Mouse (Mus musculus) heart, embryonic 14.5 days (tissue): Measurements from ENCODE around the gene Nfe2. TPM values are rescaled to one million over a fixed set of nuclear protein-coding genes. Genes with fewer than 3 reads are reported as not detected.

Experiments
- ATAC-seq: fragments of 200-750 bp; cut with Nextera tagmentation; 2 replicates; pipeline ENCODE4 v1.8.0; 2017; ENCODE audit warnings: low read depth, moderate TSS enrichment; ENCODE audit not compliant: insufficient number of reproducible peaks, insufficient read depth, low FRiP score
- H3K27ac ChIP-seq, 2 experiments: fragments of 200-500 bp in 1 of 2; fragments of 300-500 bp in 1 of 2; sonication (generic) in 1 of 2; replicated peaks in 1 of 2; 2 replicates each; pipeline ENCODE4 v1.5.1; 2012 to 2014; ENCODE audit warnings: low read depth in 2 of 2, low read length in 2 of 2, control low read depth in 1 of 2, mild to moderate bottlenecking in 1 of 2, mixed read lengths in 1 of 2; ENCODE audit not compliant: control insufficient read depth in 1 of 2, insufficient read depth in 1 of 2
- H3K27me3 ChIP-seq: fragments of 300-500 bp; sonication (generic); 2 replicates; pipeline ENCODE4 v1.6.1; 2014; ENCODE audit warnings: mild to moderate bottlenecking, low read length, control low read depth; ENCODE audit not compliant: control insufficient read depth, insufficient read depth
- H3K36me3 ChIP-seq: fragments of 300-500 bp; sonication (generic); 2 replicates; pipeline ENCODE4 v1.6.1; 2014; ENCODE audit warnings: mild to moderate bottlenecking, control low read depth, low read length, mixed read lengths; ENCODE audit not compliant: control insufficient read depth, insufficient read depth
- H3K4me1 ChIP-seq, 2 experiments: fragments of 200-500 bp in 1 of 2; fragments of 300-500 bp in 1 of 2; sonication (generic) in 1 of 2; 2 replicates each; pipeline ENCODE4 v1.6.1; 2012 to 2014; ENCODE audit warnings: low read length in 2 of 2, control low read depth in 1 of 2, mixed read lengths in 1 of 2; ENCODE audit not compliant: control insufficient read depth in 2 of 2, insufficient read depth in 2 of 2
- H3K4me2 ChIP-seq: fragments of 300-500 bp; sonication (generic); 2 replicates; pipeline ENCODE4 v1.6.1; 2014; ENCODE audit warnings: mild to moderate bottlenecking, low read length
- H3K4me3 ChIP-seq, 2 experiments: fragments of 200-500 bp in 1 of 2; fragments of 300-500 bp in 1 of 2; sonication (generic) in 1 of 2; 2 replicates each; pipeline ENCODE4 v1.5.1; 2012 to 2014; ENCODE audit warnings: low read length in 2 of 2, mild to moderate bottlenecking in 2 of 2, control low read depth in 1 of 2, low read depth in 1 of 2, moderate library complexity in 1 of 2; ENCODE audit not compliant: control insufficient read depth in 1 of 2, insufficient read depth in 1 of 2
- H3K9ac ChIP-seq: fragments of 300-500 bp; sonication (generic); 2 replicates; pipeline ENCODE4 v1.6.1; 2014; ENCODE audit warnings: mild to moderate bottlenecking, low read length
- H3K9me3 ChIP-seq: fragments of 300-500 bp; sonication (generic); 2 replicates; pipeline ENCODE4 v1.6.1; 2016; ENCODE audit warnings: low read length, control low read depth; ENCODE audit not compliant: control insufficient read depth
- WGBS: fragments of 180-500 bp; shearing (Covaris S2); extraction: QIAGEN DNeasy Blood & Tissue Kit; methylation state at CpG from one replicate; pipeline ENCODE4 v1.1.7; 2014; 5-methylcytosine and 5-hydroxymethylcytosine counted together
- polyA plus RNA-seq: library from polyadenylated mRNA; unstranded; fragments of >200 nt; fragmentation: Nextera tagmentation; extraction: Ambion mirVana; gene quantifications from 2 replicates; pipeline ENCODE4 v1.2.1, GENCODE M21; 2014

Nfe2 gene
- polyA plus RNA-seq, 1 experiment from 2014 or later, result 2.2 TPM

- Histone ChIP-seq H3K4me1 (peaks cover 0 to 25% of the 10 kb centered on the region in 2 experiments; a peak in 2 of 4 replicates), H3K4me2 (no peak overlapping the region), H3K27me3 (no peaks in the 10 kb centered on the region), H3K27ac (no peak overlapping the region), H3K36me3 (no peaks in the 10 kb centered on the region), H3K9me3 (no peaks in the 10 kb centered on the region), H3K4me3 (no peak overlapping the region), H3K9ac (no peak overlapping the region)
- 92% methylated on average over 3 of the region's 3 CpGs for WGBS
- no peak for ATAC-seq
These were observed 31.2 kb downstream of the Nfe2 start for GRCm38 (mm10) chr15:103227022-103227421.

- Histone ChIP-seq H3K4me3 (no peak overlapping the region), H3K4me1 (peaks cover 0 to 34% of the 10 kb centered on the region in 2 experiments; a peak in 3 of 4 replicates), H3K9me3 (no peaks in the 10 kb centered on the region), H3K27me3 (no peaks in the 10 kb centered on the region), H3K4me2 (no peak overlapping the region), H3K36me3 (no peaks in the 10 kb centered on the region), H3K27ac (no peak overlapping the region), H3K9ac (no peak overlapping the region)
- 80% methylated on average over 2 of the region's 2 CpGs for WGBS
- no peak for ATAC-seq
These were observed 34.0 kb downstream of the Nfe2 start for GRCm38 (mm10) chr15:103224161-103224560.

GRCm38 (mm10) chr15:103221386-103221785, 36.8 kb downstream of the Nfe2 start:
- Histone ChIP-seq H3K9ac (peak overlapping the region; percentile 42), H3K4me2 (peak overlapping the region; percentile 48), H3K4me1 (peaks cover 0 to 22% of the 10 kb centered on the region in 2 experiments; a peak in 3 of 4 replicates), H3K36me3 (0 out of 2 replicates have a peak, but pooled peaks cover 2% of the 10 kb centered on the region), H3K27me3 (no peaks in the 10 kb centered on the region), H3K27ac (peak overlapping the region; percentile 70 to 88), H3K9me3 (no peaks in the 10 kb centered on the region), H3K4me3 (no peak overlapping the region)
- no peak for ATAC-seq
- 75% methylated on average over 1 of the region's 1 CpGs for WGBS

GRCm38 (mm10) chr15:103220785-103221184, 37.4 kb downstream of the Nfe2 start:
- Histone ChIP-seq H3K9me3 (no peaks in the 10 kb centered on the region), H3K4me2 (peak overlapping the region; percentile 48), H3K27me3 (no peaks in the 10 kb centered on the region), H3K4me1 (peaks cover 5 to 27% of the 10 kb centered on the region in 2 experiments), H3K36me3 (0 out of 2 replicates have a peak, but pooled peaks cover 2% of the 10 kb centered on the region), H3K27ac (peak overlapping the region; percentile 70 to 88), H3K4me3 (no peak overlapping the region), H3K9ac (peak overlapping the region; percentile 42)
- ATAC-seq, result 0 out of 2 replicates have a peak, but pooled peaks have one; percentile 30
- WGBS, result 5% methylated on average over 3 of the region's 3 CpGs

- Histone ChIP-seq H3K4me2 (peak overlapping the region; percentile 78), H3K4me1 (peaks cover 13 to 29% of the 10 kb centered on the region in 2 experiments), H3K9me3 (no peaks in the 10 kb centered on the region), H3K27me3 (no peaks in the 10 kb centered on the region), H3K9ac (peak overlapping the region; percentile 75), H3K4me3 (no peak overlapping the region; a peak in 1 of 4 replicates), H3K36me3 (peaks cover 23% of the 10 kb centered on the region), H3K27ac (peak overlapping the region; percentile 87 to 96)
- 53% methylated on average over 2 of the region's 2 CpGs for WGBS
- ATAC-seq, result no peak
These were observed 42.2 kb downstream of the Nfe2 start for GRCm38 (mm10) chr15:103216052-103216451.

GRCm38 (mm10) chr15:103214971-103215907, 43.0 kb downstream of the Nfe2 start:
- Histone ChIP-seq H3K36me3 (peaks cover 31% of the 10 kb centered on the region), H3K4me1 (peaks cover 13 to 21% of the 10 kb centered on the region in 2 experiments), H3K4me2 (peak overlapping the region; percentile 78), H3K9me3 (no peaks in the 10 kb centered on the region), H3K27ac (peak overlapping the region; percentile 87 to 96), H3K27me3 (no peaks in the 10 kb centered on the region), H3K9ac (peak overlapping the region; percentile 75), H3K4me3 (peak overlapping the region; percentile 42 to 50)
- ATAC-seq, result peak; percentile 89
- WGBS, result 2% methylated on average over 15 of the region's 15 CpGs

GRCm38 (mm10) chr15:103214149-103214548, 44.1 kb downstream of the Nfe2 start:
- peak overlapping the region; percentile 61 for H3K9ac ChIP-seq
- H3K4me3 ChIP-seq, result peak overlapping the region in 1 of 2 experiments; percentile 23; a peak in 3 of 4 replicates
- 17% methylated on average over 2 of the region's 2 CpGs for WGBS
- no peak for ATAC-seq
- H3K4me2 ChIP-seq, result peak overlapping the region; percentile 78
- peaks cover 13 to 20% of the 10 kb centered on the region in 2 experiments for H3K4me1 ChIP-seq
- H3K36me3 ChIP-seq, result peaks cover 42% of the 10 kb centered on the region
- H3K27me3 ChIP-seq, result no peaks in the 10 kb centered on the region
- no peaks in the 10 kb centered on the region for H3K9me3 ChIP-seq
- peak overlapping the region; percentile 46 to 75 for H3K27ac ChIP-seq
